9 mouse cellular contexts compared by ENCODE assay signal in genomic region chr12:80366004-80366480, GRCm38 (mm10).
DNase-seq lines count a peak whose midpoint lies in the region; ATAC-seq and TF ChIP-seq lines count a peak whose summit lies in the region.
"Had no signal": no experiment of that assay in that cellular context is flagged by ENCODE, and none has a peak within 500 bp of the region (broad histone marks: within the 10 kb centered on the region; RNA-seq: fewer than 3 reads in every experiment).

No protein-coding gene starts in this region.

- H3K79me2 ChIP-seq in liver, adult 2 months (ENCODE audit: control insufficient read depth, insufficient read depth, low read length) = peaks cover 3% of the 10 kb centered on the region; the same call in 1 of the 2 replicates

- no peaks in the 10 kb centered on the region for H3K27me3 ChIP-seq in liver, adult 2 months (ENCODE audit: control insufficient read depth, insufficient read depth, low read length)

- peaks cover 37% of the 10 kb centered on the region for H3K36me3 ChIP-seq in liver, adult 2 months (ENCODE audit: control insufficient read depth, insufficient read depth, low read length)

- H3K4me3 ChIP-seq in liver, adult 2 months (ENCODE audit: insufficient read depth, low read depth, low read length) = no peak overlapping the region

- H3K9ac ChIP-seq in liver, adult 2 months (ENCODE audit: low read depth, low read length) = no peak overlapping the region
- H3K9ac ChIP-seq: liver, embryonic 14.5 days had no signal

- TF ChIP-seq CTCF in liver, adult 2 months (IDR thresholded peaks at IDR 0.05; ENCODE audit: low read depth, low read length) = no peak

- WGBS in liver, adult 2 months = 52% methylated on average over 3 of the region's 3 CpGs

- ATAC-seq in granulocyte monocyte progenitor cell, adult 5-6 weeks (replicated peaks; ENCODE audit: poor library complexity, severe bottlenecking) = no peak

- DNase-seq in liver, adult 2 months (ENCODE audit: extremely low read depth, low read depth, low spot score) = peak; percentile 28
- DNase-seq in liver = no peak
- DNase-seq in cerebellum, adult 11 months = peak; percentile 16
- DNase-seq in heart, adult 9 months (ENCODE audit: low spot score in 2 of 2) = peak; percentile 31 to 36
- peak; percentile 58 for DNase-seq in kidney, postnatal 10 days
- DNase-seq in lung, postnatal 25 days (ENCODE audit: low spot score) = peak; percentile 74
- DNase-seq in thymus, postnatal 36 days = no peak

- TF ChIP-seq POLR2A in liver, adult 2 months (IDR thresholded peaks at IDR 0.05; ENCODE audit: extremely low read depth, insufficient read depth, low read length) = no peak

- no peak overlapping the region for H3K27ac ChIP-seq in liver, adult 2 months (replicated peaks; ENCODE audit: insufficient read depth, low read depth, low read length)
- H3K27ac ChIP-seq: liver, embryonic 14.5 days had no signal

- no peaks in the 10 kb centered on the region; the same call in 1 of the 2 replicates for H3K4me1 ChIP-seq in liver, adult 2 months (ENCODE audit: control insufficient read depth, insufficient read depth, low read length)

Comparison
In these comparisons a context has a peak if more than half of its experiments do, and no peak if none do; other contexts are left out.
1. DNase-seq: peak in liver, adult 2 months (single experiment), cerebellum, adult 11 months (single experiment), heart, adult 9 months (2 of 2), kidney, postnatal 10 days (single experiment) and lung, postnatal 25 days (single experiment); none in liver (single experiment) and thymus, postnatal 36 days (0 of 2).